Mouse (Mus musculus): ENCODE results near the gene Nrm. TPM values are rescaled to one million over a fixed set of nuclear protein-coding genes. Genes with fewer than 3 reads are reported as not detected.

Gene Nrm
- polyA plus RNA-seq, 2 experiments: 49.5 to 80.7 TPM

- Histone ChIP-seq H3K27ac (replicated peaks; ENCODE audit: low read depth, low read length) (peak overlapping the region; percentile 84), H3K4me3 (replicated peaks; ENCODE audit: low read length) (peak overlapping the region; percentile 77), H3K9ac (ENCODE audit: low read depth, low read length, severe bottlenecking) (peak overlapping the region; percentile 64), H3K36me3 (ENCODE audit: control insufficient read depth, insufficient read depth, low read length) (peaks cover 21% of the 10 kb centered on the region), H3K9me3 (ENCODE audit: control insufficient read depth, low read length) (no peaks in the 10 kb centered on the region), H3K4me1 (ENCODE audit: control insufficient read depth, insufficient read depth, low read length) (peaks cover 13% of the 10 kb centered on the region), H3K4me2 (replicated peaks; ENCODE audit: low read depth, low read length, severe bottlenecking) (peak overlapping the region; percentile 65), H3K27me3 (ENCODE audit: control insufficient read depth, insufficient read depth, low read length) (no peaks in the 10 kb centered on the region)
- ATAC-seq (ENCODE audit: low FRiP score, low read depth) (no peak), DNase-seq (ENCODE audit: low spot score) (no peak)
- 4% methylated on average over 12 of the region's 12 CpGs for WGBS
- no peak for TF ChIP-seq POLR2A (IDR thresholded peaks at IDR 0.05; ENCODE audit: borderline replicate concordance, extremely low read depth, insufficient read depth, insufficient read length)
Measured at GRCm38 (mm10) chr17:35860831-35861197, 304 bp upstream of the Nrm start.

- 29% methylated on average over 10 of the region's 10 CpGs for WGBS
- H3K9ac ChIP-seq (ENCODE audit: low read depth, low read length, severe bottlenecking): peak overlapping the region; percentile 83
Measured at GRCm38 (mm10) chr17:35864832-35865353, 3.8 kb downstream of the Nrm start.

GRCm38 (mm10) chr17:35865481-35866280 lies 4.6 kb downstream of the Nrm start, which contains the start of gene Ppp1r18:
Gene Ppp1r18 (plus strand): TSS chr17:35865593.
- Histone ChIP-seq H3K36me3 (ENCODE audit: control insufficient read depth, insufficient read depth, low read length) (peaks cover 4% of the 10 kb centered on the region), H3K4me2 (replicated peaks; ENCODE audit: low read depth, low read length, severe bottlenecking) (peak within 1 kb of the TSS; percentile 97), H3K9ac (ENCODE audit: low read depth, low read length, severe bottlenecking) (peak within 1 kb of the TSS; percentile 83), H3K27me3 (ENCODE audit: control insufficient read depth, insufficient read depth, low read length) (no peaks in the 10 kb centered on the region), H3K27ac (replicated peaks; ENCODE audit: low read depth, low read length) (peak within 1 kb of the TSS; percentile 92), H3K4me1 (ENCODE audit: control insufficient read depth, insufficient read depth, low read length) (peaks cover 39% of the 10 kb centered on the region), H3K4me3 (replicated peaks; ENCODE audit: low read length) (peak within 1 kb of the TSS; percentile 62), H3K9me3 (ENCODE audit: control insufficient read depth, low read length) (no peaks in the 10 kb centered on the region)
- ATAC-seq (ENCODE audit: low FRiP score, low read depth) (peak; percentile 75), DNase-seq (ENCODE audit: low spot score) (peak; percentile 90)
- under 1% methylated on average over 35 of the region's 48 CpGs for WGBS
- TF ChIP-seq POLR2A (IDR thresholded peaks at IDR 0.05; ENCODE audit: borderline replicate concordance, extremely low read depth, insufficient read depth, insufficient read length): peak; percentile 86; the same call in 1 of the 2 replicates

More at GRCm38 (mm10) chr17:35864832-35865353, 3.8 kb downstream of the Nrm start:
- DNase-seq (ENCODE audit: low spot score): no peak
- no peak for TF ChIP-seq POLR2A (IDR thresholded peaks at IDR 0.05; ENCODE audit: borderline replicate concordance, extremely low read depth, insufficient read depth, insufficient read length)
- Histone ChIP-seq H3K27me3 (ENCODE audit: control insufficient read depth, insufficient read depth, low read length) (no peaks in the 10 kb centered on the region), H3K4me3 (replicated peaks; ENCODE audit: low read length) (peak overlapping the region; percentile 62), H3K4me1 (ENCODE audit: control insufficient read depth, insufficient read depth, low read length) (peaks cover 35% of the 10 kb centered on the region), H3K36me3 (ENCODE audit: control insufficient read depth, insufficient read depth, low read length) (peaks cover 4% of the 10 kb centered on the region), H3K27ac (replicated peaks; ENCODE audit: low read depth, low read length) (peak overlapping the region; percentile 92), H3K9me3 (ENCODE audit: control insufficient read depth, low read length) (no peaks in the 10 kb centered on the region), H3K4me2 (replicated peaks; ENCODE audit: low read depth, low read length, severe bottlenecking) (peak overlapping the region; percentile 97)
- no peak for ATAC-seq (ENCODE audit: low FRiP score, low read depth)

GRCm38 (mm10) chr17:35866281-35866831 lies 5.2 kb downstream of the Nrm start:
- H3K27ac ChIP-seq (replicated peaks; ENCODE audit: low read depth, low read length): peak overlapping the region; percentile 92
- peaks cover 39% of the 10 kb centered on the region for H3K4me1 ChIP-seq (ENCODE audit: control insufficient read depth, insufficient read depth, low read length)
- TF ChIP-seq POLR2A (IDR thresholded peaks at IDR 0.05; ENCODE audit: borderline replicate concordance, extremely low read depth, insufficient read depth, insufficient read length): no peak
- DNase-seq (ENCODE audit: low spot score): peak; percentile 72
- no peaks in the 10 kb centered on the region for H3K9me3 ChIP-seq (ENCODE audit: control insufficient read depth, low read length)
- H3K4me2 ChIP-seq (replicated peaks; ENCODE audit: low read depth, low read length, severe bottlenecking): peak overlapping the region; percentile 97
- ATAC-seq (ENCODE audit: low FRiP score, low read depth): peak; percentile 58
- peaks cover 8% of the 10 kb centered on the region for H3K36me3 ChIP-seq (ENCODE audit: control insufficient read depth, insufficient read depth, low read length)
- H3K27me3 ChIP-seq (ENCODE audit: control insufficient read depth, insufficient read depth, low read length): no peaks in the 10 kb centered on the region
- peak overlapping the region; percentile 83 for H3K9ac ChIP-seq (ENCODE audit: low read depth, low read length, severe bottlenecking)
- peak overlapping the region; percentile 62 for H3K4me3 ChIP-seq (replicated peaks; ENCODE audit: low read length)
- 0% methylated on average over 37 of the region's 38 CpGs for WGBS
